Comparison of ENCODE assay signal across 8 mouse cellular contexts in the genomic region with DNA sequence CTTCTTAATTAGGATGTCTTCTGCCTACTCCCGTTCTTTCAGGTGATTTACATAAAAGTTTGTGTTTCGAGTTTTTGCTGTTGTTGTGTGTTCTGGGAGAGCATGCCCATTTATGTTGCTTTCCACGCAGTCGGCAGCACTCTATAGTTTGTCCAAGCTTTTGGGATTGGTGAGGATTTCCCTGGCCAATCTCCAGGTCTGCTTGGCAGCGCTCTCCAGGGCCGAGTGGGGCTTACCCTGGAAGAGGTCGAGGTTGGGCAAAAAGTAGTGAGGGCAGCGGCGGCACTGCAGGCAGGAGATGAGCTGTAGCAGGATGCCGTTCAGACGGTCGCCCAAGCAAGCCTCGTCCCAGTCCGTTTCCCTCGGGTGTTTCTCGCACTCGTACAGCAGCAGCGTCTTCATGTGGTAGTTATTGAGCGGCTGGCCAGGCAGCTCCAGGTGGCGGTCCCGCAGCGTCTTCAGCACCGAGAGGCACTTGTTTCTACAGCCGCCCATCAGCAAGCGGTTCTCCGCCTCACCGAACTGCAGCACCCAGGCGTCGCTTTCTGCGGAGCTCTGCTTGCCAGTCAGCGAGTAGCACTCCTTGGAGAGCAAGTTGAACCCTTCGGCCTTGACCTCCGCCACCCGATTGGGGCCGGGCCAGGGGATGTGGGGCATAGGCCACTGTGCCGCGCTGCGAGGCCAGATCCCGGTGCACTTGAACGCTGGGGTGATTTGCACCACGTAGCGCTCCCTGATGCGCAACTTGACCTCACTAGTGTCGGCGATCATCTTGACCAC. TPM values are rescaled to one million over a fixed set of nuclear protein-coding genes. Genes with fewer than 3 reads are reported as not detected.
DNase-seq lines count a peak whose midpoint lies in the region; ATAC-seq and TF ChIP-seq lines count a peak whose summit lies in the region.

No protein-coding gene starts in this region.

- no peak for TF ChIP-seq CTCF in cerebellum, adult 2 months (IDR thresholded peaks at IDR 0.05; ENCODE audit: borderline replicate concordance, insufficient read depth, low read depth, low read length)

- no peaks in the 10 kb centered on the region; the same call in 1 of the 2 replicates for H3K27me3 ChIP-seq in cerebellum, adult 2 months (ENCODE audit: control insufficient read depth, insufficient read depth, low read length)
- H3K27me3 ChIP-seq in forebrain, embryonic 16.5 days (replicated peaks; ENCODE audit: control insufficient read depth, insufficient read depth, low read length) = peaks cover 45% of the 10 kb centered on the region
- peaks cover 85% of the 10 kb centered on the region for H3K27me3 ChIP-seq in hindbrain, embryonic 10.5 days (ENCODE audit: insufficient read depth, poor library complexity, severe bottlenecking)

- 3% methylated on average over 45 of the region's 45 CpGs for WGBS in cerebellum, adult 2 months
- under 1% methylated on average over 45 of the region's 45 CpGs for WGBS in forebrain, embryonic 16.5 days
- under 1% methylated on average over 45 of the region's 45 CpGs for WGBS in hindbrain, embryonic 10.5 days

- H3K4me3 ChIP-seq in cerebellum, adult 2 months (replicated peaks; ENCODE audit: insufficient read depth, low read depth, low read length) = peak overlapping the region; percentile 50
- peak overlapping the region; percentile 27 for H3K4me3 ChIP-seq in forebrain, embryonic 16.5 days (replicated peaks; ENCODE audit: low read length)
- peak overlapping the region; percentile 65 for H3K4me3 ChIP-seq in hindbrain, embryonic 10.5 days

- no peak overlapping the region for H3K27ac ChIP-seq in cerebellum, adult 2 months (ENCODE audit: insufficient read depth, low read length)
- H3K27ac ChIP-seq in forebrain, embryonic 16.5 days (ENCODE audit: low read length) = no peak overlapping the region
- H3K27ac ChIP-seq in hindbrain, embryonic 10.5 days = peak overlapping the region; percentile 86

- H3K9me3 ChIP-seq in forebrain, embryonic 16.5 days (ENCODE audit: control insufficient read depth, low read length) = no peaks in the 10 kb centered on the region
- H3K9me3 ChIP-seq in hindbrain, embryonic 10.5 days = no peaks in the 10 kb centered on the region

- DNase-seq in NIH3T3 (ENCODE audit: low read depth) = peak; percentile 77
- DNase-seq in cerebellum, adult 2 months = peak; percentile 71 to 74
- DNase-seq in hindbrain, embryonic 10.5 days (ENCODE audit: low spot score) = peak; percentile 80
- peak; percentile 28 to 35 for DNase-seq in layer of hippocampus, postnatal 25 days (ENCODE audit: extremely low spot score in 1 of 2, low spot score in 1 of 2)
- DNase-seq in lung, postnatal 25 days (ENCODE audit: low spot score) = peak; percentile 7
- peak; percentile 34 to 60 for DNase-seq in right cerebral cortex, adult 2 months (ENCODE audit: low spot score in 2 of 2)
- DNase-seq in urinary bladder, postnatal 10 days (ENCODE audit: low spot score) = no peak

- peak overlapping the region; percentile 50 for H3K4me2 ChIP-seq in forebrain, embryonic 16.5 days (ENCODE audit: low read length)

- ATAC-seq in forebrain, embryonic 16.5 days = peak; percentile 56

- H3K9ac ChIP-seq in forebrain, embryonic 16.5 days (replicated peaks; ENCODE audit: low read depth, low read length) = no peak overlapping the region

- TF ChIP-seq POLR2A in cerebellum, adult 2 months (IDR thresholded peaks at IDR 0.05; ENCODE audit: borderline replicate concordance, insufficient read depth, low read length) = no peak

- H3K4me1 ChIP-seq in cerebellum, adult 2 months (ENCODE audit: control insufficient read depth, insufficient read depth, low read length) = no peaks in the 10 kb centered on the region
- H3K4me1 ChIP-seq in forebrain, embryonic 16.5 days (replicated peaks; ENCODE audit: control insufficient read depth, insufficient read depth, low read length) = peaks cover 20% of the 10 kb centered on the region
- H3K4me1 ChIP-seq in hindbrain, embryonic 10.5 days (replicated peaks) = peaks cover 47% of the 10 kb centered on the region

- H3K36me3 ChIP-seq in forebrain, embryonic 16.5 days (ENCODE audit: control insufficient read depth, insufficient read depth) = no peaks in the 10 kb centered on the region
- no peaks in the 10 kb centered on the region for H3K36me3 ChIP-seq in hindbrain, embryonic 10.5 days

RNA-seq across cellular contexts. Expression of a gene that starts 1.8 kb away (rescaled TPM):
- polyA plus RNA-seq in cerebellum, adult 2 months (2012; rRNA removed) = 15.7 and 19.4 TPM in 2 replicates
- polyA plus RNA-seq in forebrain, embryonic 16.5 days (2015; fragmentation: Nextera tagmentation; extraction: Ambion mirVana) = 2.0 and 3.0 TPM in 2 replicates
- 37.6 and 121 TPM in 2 replicates for polyA plus RNA-seq in hindbrain, embryonic 10.5 days (2016; fragmentation: Nextera tagmentation; extraction: Ambion mirVana)
- not detected for total RNA-seq in layer of hippocampus, postnatal 25 days (2021)
